Mouse (Mus musculus) limb, embryonic 11.5 days (tissue): ENCODE results near the gene Cubn. TPM values are rescaled to one million over a fixed set of nuclear protein-coding genes. Genes with fewer than 3 reads are reported as not detected.

ENCODE experiments used
- ATAC-seq: fragments of 200-750 bp; cut with Nextera tagmentation; 2 replicates; pipeline ENCODE4 v1.8.0; 2017; ENCODE audit warnings: low read depth; ENCODE audit not compliant: insufficient number of reproducible peaks, low FRiP score, low TSS enrichment
- DNase-seq: peaks from one replicate; pipeline ENCODE4 v3.0.0-alpha.2; 2015; ENCODE audit warnings: low spot score
- H3K27ac ChIP-seq: fragments of 300-500 bp; sonication (generic); replicated peaks from 2 replicates; pipeline ENCODE4 v1.5.1; 2014; ENCODE audit warnings: low read depth, mild to moderate bottlenecking, low read length
- H3K27me3 ChIP-seq: fragments of 300-500 bp; sonication (generic); 2 replicates; pipeline ENCODE4 v1.6.1; 2014; ENCODE audit warnings: mild to moderate bottlenecking, low read length, mixed read lengths; ENCODE audit not compliant: control insufficient read depth, insufficient read depth
- H3K36me3 ChIP-seq: fragments of 300-500 bp; sonication (generic); 2 replicates; pipeline ENCODE4 v1.6.1; 2014; ENCODE audit warnings: mild to moderate bottlenecking, low read length, moderate library complexity, mixed read lengths; ENCODE audit not compliant: control insufficient read depth, insufficient read depth
- H3K4me1 ChIP-seq: fragments of 300-500 bp; sonication (generic); 2 replicates; pipeline ENCODE4 v1.6.1; 2014; ENCODE audit warnings: low read length, mixed read lengths; ENCODE audit not compliant: control insufficient read depth, insufficient read depth
- H3K4me2 ChIP-seq: fragments of 300-500 bp; sonication (generic); 2 replicates; pipeline ENCODE4 v1.6.1; 2014; ENCODE audit warnings: low read depth, mild to moderate bottlenecking, moderate library complexity; ENCODE audit not compliant: severe bottlenecking
- H3K4me3 ChIP-seq: fragments of 300-500 bp; sonication (generic); 2 replicates; pipeline ENCODE4 v1.5.1; 2014; ENCODE audit warnings: low read depth, low read length
- H3K9ac ChIP-seq: fragments of 300-500 bp; sonication (generic); 2 replicates; pipeline ENCODE4 v1.6.1; 2014; ENCODE audit warnings: mild to moderate bottlenecking, low read length
- H3K9me3 ChIP-seq: fragments of 300-500 bp; sonication (generic); 2 replicates; pipeline ENCODE4 v1.6.1; 2016; ENCODE audit warnings: low read length; ENCODE audit not compliant: control insufficient read depth
- WGBS: fragments of 180-500 bp; shearing (Covaris S2); extraction: QIAGEN DNeasy Blood & Tissue Kit; methylation state at CpG from one replicate; pipeline ENCODE4 v1.1.7; 2014; 5-methylcytosine and 5-hydroxymethylcytosine counted together
- polyA plus RNA-seq: library from polyadenylated mRNA; unstranded; fragments of >200 nt; fragmentation: Nextera tagmentation; extraction: Ambion mirVana; gene quantifications from 2 replicates; pipeline ENCODE4 v1.2.1, GENCODE M21; 2014

Cubn gene
- polyA plus RNA-seq, 1 experiment from 2014 or later, result 0.03 TPM

- 69% methylated on average over 4 of the region's 4 CpGs for WGBS
Observed at GRCm38 (mm10) chr2:13398551-13398950, 93.1 kb downstream of the Cubn start.

GRCm38 (mm10) chr2:13396124-13396540, 95.5 kb downstream of the Cubn start:
- WGBS, result 76% methylated on average over 3 of the region's 3 CpGs
- Histone ChIP-seq H3K9ac (no peak overlapping the region), H3K27ac (no peak overlapping the region), H3K9me3 (no peaks in the 10 kb centered on the region), H3K4me2 (no peak overlapping the region; the same call in 1 of the 2 replicates), H3K4me1 (no peaks in the 10 kb centered on the region), H3K27me3 (no peaks in the 10 kb centered on the region), H3K36me3 (no peaks in the 10 kb centered on the region), H3K4me3 (no peak overlapping the region)
- DNase-seq, result no peak
- ATAC-seq, result no peak

More at GRCm38 (mm10) chr2:13398551-13398950, 93.1 kb downstream of the Cubn start:
- DNase-seq (no peak), ATAC-seq (no peak)
- no peaks in the 10 kb centered on the region for H3K36me3 ChIP-seq
- H3K4me3 ChIP-seq, result no peak overlapping the region
- H3K4me1 ChIP-seq, result no peaks in the 10 kb centered on the region
- no peak overlapping the region for H3K27ac ChIP-seq
- H3K4me2 ChIP-seq, result no peak overlapping the region
- no peaks in the 10 kb centered on the region for H3K9me3 ChIP-seq
- no peaks in the 10 kb centered on the region for H3K27me3 ChIP-seq
- no peak overlapping the region for H3K9ac ChIP-seq

- DNase-seq, result no peak
- Histone ChIP-seq H3K36me3 (no peaks in the 10 kb centered on the region), H3K4me1 (no peaks in the 10 kb centered on the region), H3K27ac (no peak overlapping the region), H3K4me2 (no peak overlapping the region), H3K27me3 (no peaks in the 10 kb centered on the region), H3K4me3 (no peak overlapping the region), H3K9ac (no peak overlapping the region), H3K9me3 (no peaks in the 10 kb centered on the region)
- WGBS, result 55% methylated on average over 3 of the region's 3 CpGs
- no peak for ATAC-seq
Observed at GRCm38 (mm10) chr2:13391018-13391417, 100.6 kb downstream of the Cubn start.

- Histone ChIP-seq H3K27ac (no peak overlapping the region), H3K36me3 (no peaks in the 10 kb centered on the region), H3K9me3 (no peaks in the 10 kb centered on the region), H3K4me2 (no peak overlapping the region), H3K27me3 (no peaks in the 10 kb centered on the region), H3K4me3 (no peak overlapping the region), H3K9ac (no peak overlapping the region), H3K4me1 (peaks cover 3% of the 10 kb centered on the region; the same call in 1 of the 2 replicates)
- ATAC-seq (no peak), DNase-seq (no peak)
- 95% methylated on average over 5 of the region's 5 CpGs for WGBS
Observed at GRCm38 (mm10) chr2:13386631-13387030, 105.0 kb downstream of the Cubn start.

- H3K9me3 ChIP-seq, result no peaks in the 10 kb centered on the region
- no peak for DNase-seq
- H3K4me1 ChIP-seq, result peaks cover 3% of the 10 kb centered on the region; the same call in 1 of the 2 replicates
- H3K9ac ChIP-seq, result no peak overlapping the region
- H3K27ac ChIP-seq, result no peak overlapping the region
- WGBS, result 70% methylated on average over 3 of the region's 3 CpGs
- no peaks in the 10 kb centered on the region for H3K27me3 ChIP-seq
- H3K4me3 ChIP-seq, result no peak overlapping the region
- no peaks in the 10 kb centered on the region for H3K36me3 ChIP-seq
- no peak overlapping the region for H3K4me2 ChIP-seq
- no peak for ATAC-seq
Observed at GRCm38 (mm10) chr2:13385542-13386345, 105.9 kb downstream of the Cubn start.

- H3K9me3 ChIP-seq, result no peaks in the 10 kb centered on the region
- no peaks in the 10 kb centered on the region for H3K27me3 ChIP-seq
- DNase-seq (no peak), ATAC-seq (no peak)
- H3K4me2 ChIP-seq, result no peak overlapping the region
- peaks cover 3% of the 10 kb centered on the region; the same call in 1 of the 2 replicates for H3K4me1 ChIP-seq
- 34% methylated on average over 4 of the region's 4 CpGs for WGBS
- H3K9ac ChIP-seq, result no peak overlapping the region
- no peaks in the 10 kb centered on the region for H3K36me3 ChIP-seq
- no peak overlapping the region for H3K4me3 ChIP-seq
- H3K27ac ChIP-seq, result no peak overlapping the region
Observed at GRCm38 (mm10) chr2:13384775-13385541, 106.7 kb downstream of the Cubn start.

GRCm38 (mm10) chr2:13376166-13376565, 115.4 kb downstream of the Cubn start:
- H3K4me3 ChIP-seq, result no peak overlapping the region
- 0 out of 2 replicates have a peak, but pooled peaks cover 3% of the 10 kb centered on the region for H3K4me1 ChIP-seq
- H3K36me3 ChIP-seq, result no peaks in the 10 kb centered on the region
- 93% methylated on average over 4 of the region's 4 CpGs for WGBS
- H3K9me3 ChIP-seq, result no peaks in the 10 kb centered on the region
- no peak overlapping the region for H3K9ac ChIP-seq
- no peak overlapping the region for H3K27ac ChIP-seq
- H3K4me2 ChIP-seq, result no peak overlapping the region
- no peaks in the 10 kb centered on the region for H3K27me3 ChIP-seq
- no peak for DNase-seq
- no peak for ATAC-seq

- ATAC-seq, result no peak
- H3K4me1 ChIP-seq, result 0 out of 2 replicates have a peak, but pooled peaks cover 3% of the 10 kb centered on the region
- no peak overlapping the region for H3K4me3 ChIP-seq
- no peak overlapping the region for H3K4me2 ChIP-seq
- no peak overlapping the region for H3K27ac ChIP-seq
- H3K36me3 ChIP-seq, result no peaks in the 10 kb centered on the region
- H3K27me3 ChIP-seq, result no peaks in the 10 kb centered on the region
- H3K9ac ChIP-seq, result no peak overlapping the region
- no peaks in the 10 kb centered on the region for H3K9me3 ChIP-seq
- WGBS, result 61% methylated on average over 1 of the region's 1 CpGs
- DNase-seq, result no peak
Observed at GRCm38 (mm10) chr2:13373291-13373690, 118.3 kb downstream of the Cubn start.
